Mouse (Mus musculus): ENCODE results near the gene Tmed8.
"Not testable (repeated sequence)": the region's sequence is repeated elsewhere in the genome, so short reads cannot be mapped to it uniquely, and the experiment has no call there.

Tmed8 gene

DNA sequence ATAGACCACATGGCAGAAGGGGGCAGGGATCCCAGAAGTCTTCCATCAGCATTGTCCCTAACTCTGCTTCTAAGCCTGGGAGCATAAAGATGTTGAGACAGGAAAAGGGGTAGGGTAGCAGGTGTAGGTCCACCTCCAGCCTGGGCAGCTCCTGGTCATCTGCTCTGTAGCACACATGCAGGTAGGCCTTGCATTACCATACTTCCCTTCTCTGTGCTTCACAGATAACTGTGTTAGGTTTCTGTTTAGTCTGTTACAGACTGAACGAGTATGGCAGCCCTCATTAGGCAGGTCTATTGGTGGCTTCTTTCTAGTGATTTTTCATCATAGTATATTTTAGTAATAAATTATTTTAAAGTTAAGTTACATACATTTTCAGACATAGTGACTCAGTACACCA, 39.9 kb downstream of the Tmed8 start:
- no peak for DNase-seq (ENCODE audit: low spot score in 2 of 2)

DNA sequence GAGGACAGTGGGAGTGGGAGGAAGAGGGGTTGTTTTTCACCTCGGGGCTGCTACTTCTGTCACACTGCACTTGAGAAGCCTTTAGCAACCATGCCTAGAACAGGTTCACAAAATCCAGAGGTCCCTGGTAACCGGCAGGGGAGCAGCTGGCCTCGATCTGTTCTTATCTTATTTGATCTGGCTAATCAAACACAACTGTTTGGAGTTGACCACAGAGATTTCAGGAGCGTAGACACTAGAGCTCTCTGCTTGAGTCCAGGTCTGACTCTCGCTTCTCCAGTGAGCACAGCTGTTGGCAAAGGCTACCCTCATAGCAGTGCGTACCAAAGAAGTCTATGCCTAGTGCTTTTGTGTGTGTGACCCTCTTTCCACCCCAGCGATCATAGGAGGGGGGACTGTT, 42.2 kb downstream of the Tmed8 start:
- no peak for DNase-seq (ENCODE audit: low spot score in 2 of 2)

DNA sequence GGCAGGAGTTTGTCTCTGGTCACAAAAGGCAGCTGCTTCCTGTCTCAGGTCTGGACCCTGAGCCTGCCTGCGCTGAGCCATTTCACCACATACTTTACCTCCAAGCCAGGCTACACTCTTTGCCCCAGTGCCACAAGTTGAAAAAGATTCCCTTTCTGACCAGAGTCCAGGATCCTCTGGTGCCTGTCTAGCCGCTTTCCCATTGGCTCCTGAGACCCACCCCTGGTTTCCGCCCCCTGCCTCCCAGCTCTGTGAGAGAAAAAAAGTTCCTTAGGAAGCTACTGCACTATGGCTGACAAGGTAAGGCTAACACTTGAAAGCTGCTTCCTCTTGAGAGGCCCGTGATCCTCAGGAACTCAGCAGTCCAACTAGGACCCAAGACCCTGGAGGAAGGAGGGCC, 42.9 kb downstream of the Tmed8 start:
- no peak for DNase-seq (ENCODE audit: low spot score in 2 of 2)

DNA sequence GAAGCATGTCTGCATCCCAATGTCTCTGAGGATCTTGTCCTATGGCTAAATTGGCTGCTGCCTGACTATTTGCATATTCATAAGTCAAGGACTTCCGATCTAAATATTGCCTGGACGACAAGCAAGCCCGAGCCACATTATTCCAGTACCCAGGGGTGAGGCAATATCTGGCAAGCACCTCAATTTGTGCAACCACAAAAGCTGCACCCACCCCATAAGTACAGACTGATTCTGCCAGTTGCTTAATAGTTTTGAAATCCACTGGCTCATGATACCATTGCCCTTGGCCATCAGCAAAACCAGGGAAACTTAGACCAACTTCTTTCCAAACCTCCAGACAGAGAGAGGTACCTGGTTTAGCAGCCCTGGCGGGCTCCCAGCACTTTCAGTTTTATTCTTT, 45.8 kb downstream of the Tmed8 start:
- DNase-seq (ENCODE audit: low spot score in 2 of 2), result not testable (repeated sequence)

DNA sequence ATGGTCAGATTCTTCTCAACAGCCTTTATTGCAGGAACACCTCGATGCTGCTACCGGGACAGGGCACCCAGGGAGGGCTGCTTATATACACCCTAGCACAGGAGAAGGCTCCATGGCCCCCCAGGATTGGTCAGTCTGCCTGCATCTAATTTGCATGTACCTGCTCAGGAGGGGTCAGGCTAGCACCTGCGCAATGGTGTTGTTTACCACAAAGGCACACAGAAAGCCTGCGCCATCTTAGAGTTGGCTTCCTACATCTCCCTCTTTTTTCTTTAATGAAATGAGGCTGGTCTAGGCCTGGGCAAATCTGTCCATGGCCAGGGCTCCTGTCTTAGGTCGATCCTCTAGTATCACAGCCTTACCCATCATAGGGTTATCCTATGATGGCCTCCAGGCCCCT, 50.8 kb downstream of the Tmed8 start:
- no peak for DNase-seq (ENCODE audit: low spot score in 2 of 2)

DNA sequence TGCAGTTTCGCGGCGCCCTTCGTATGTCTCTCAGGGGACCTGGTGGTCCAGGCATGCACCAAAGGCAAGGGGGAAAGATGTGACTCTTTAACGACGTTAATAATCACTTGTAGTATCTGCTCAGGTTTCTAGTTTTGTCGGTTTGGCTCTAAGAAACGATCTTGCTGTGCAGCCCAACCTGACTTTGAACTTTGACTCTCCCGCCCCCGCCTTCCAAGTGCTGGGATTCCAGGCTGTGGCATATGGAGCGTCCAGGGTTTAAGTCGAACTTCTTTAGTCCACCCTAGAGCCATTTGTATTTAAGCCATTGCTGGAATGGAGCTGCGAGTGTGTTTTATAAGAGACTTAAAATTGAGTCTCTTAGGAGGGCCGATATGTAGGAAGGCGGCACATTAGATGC, 52.1 kb downstream of the Tmed8 start:
- no peak for DNase-seq (ENCODE audit: low spot score in 2 of 2)

DNA sequence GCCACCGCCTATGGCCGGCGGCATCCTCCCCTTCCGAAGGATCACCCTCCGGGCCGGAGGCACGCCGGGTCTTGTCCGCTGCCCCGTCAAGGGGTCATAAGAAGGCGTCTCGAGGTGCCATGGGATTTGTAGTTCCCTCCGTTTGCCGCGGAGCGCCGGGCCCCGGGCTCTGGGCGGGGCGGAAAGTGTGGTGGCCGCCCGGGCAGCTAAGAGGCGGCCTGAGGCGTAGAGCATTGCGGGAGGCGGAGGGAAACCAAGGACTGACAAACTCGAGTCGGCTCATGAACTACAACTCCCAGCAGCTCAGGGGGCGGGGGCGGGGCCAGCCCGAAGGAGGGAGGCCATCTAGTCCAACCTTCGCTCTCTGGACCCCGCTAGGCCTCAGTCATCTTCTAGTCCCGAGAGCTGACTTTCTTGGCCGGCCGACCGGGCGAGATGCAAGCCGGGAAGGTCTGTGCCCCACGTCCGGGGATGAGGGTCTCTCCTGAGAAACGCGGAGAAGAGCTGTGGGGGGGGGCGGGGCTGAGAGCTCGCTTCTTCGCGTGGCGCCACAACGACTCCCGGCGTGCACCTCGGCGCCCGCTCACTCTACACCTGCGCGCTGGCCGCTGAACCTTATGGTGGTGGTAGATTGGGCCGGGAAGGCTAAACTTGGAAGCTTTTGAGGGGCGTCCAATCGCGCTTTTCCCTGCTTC, 52.7 kb downstream of the Tmed8 start, which contains the start of gene Pomt2:
Pomt2 (minus strand) TSS at position 574 of the 695 bp plus-strand sequence.
- peak; percentile 90 to 95 for DNase-seq (ENCODE audit: low spot score in 2 of 2)

DNA sequence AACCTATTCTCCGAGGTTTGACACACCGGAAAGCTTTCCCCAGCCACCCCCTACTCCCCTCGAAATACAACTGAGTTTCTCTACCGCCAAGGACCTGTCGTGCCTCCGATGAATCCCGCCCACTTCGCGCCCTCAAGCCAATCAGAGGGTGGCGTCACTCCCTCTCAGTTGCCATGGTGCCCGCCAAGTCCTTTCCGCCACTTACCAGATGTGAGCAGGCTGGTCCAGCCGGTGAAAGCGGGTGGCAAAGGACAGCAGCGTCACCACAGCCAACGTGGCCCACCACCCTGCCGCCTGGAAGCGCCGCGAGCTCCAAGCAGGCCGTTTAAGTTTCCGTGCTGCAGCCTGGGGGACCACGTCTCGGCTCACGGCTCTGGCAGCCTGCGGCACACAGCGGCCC, 53.3 kb downstream of the Tmed8 start, which contains the start of gene Gstz1:
Gstz1 (plus strand) TSS at position 200 of the 400 bp plus-strand sequence.
- DNase-seq (ENCODE audit: low spot score in 2 of 2), result peak; percentile 70 to 87

DNA sequence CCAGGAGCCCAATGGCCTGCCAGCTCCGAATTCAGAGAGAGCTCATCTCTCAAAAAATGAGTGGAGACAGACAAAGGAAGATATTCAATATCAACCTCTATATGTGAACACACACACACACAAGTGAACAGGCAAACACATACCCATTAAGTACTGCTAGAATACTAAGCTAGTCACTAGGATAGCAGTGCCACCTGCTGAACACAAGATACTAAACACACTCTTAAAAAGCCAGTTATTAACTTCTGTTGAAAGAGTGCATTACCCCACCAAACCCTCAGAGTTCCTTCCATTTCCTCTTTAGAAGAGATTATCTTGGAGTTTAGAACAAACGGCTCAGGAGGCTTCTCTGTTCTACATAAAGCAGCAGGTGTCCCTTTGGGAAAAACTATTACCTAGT, 58.1 kb downstream of the Tmed8 start:
- no peak for DNase-seq (ENCODE audit: low spot score in 2 of 2)

DNA sequence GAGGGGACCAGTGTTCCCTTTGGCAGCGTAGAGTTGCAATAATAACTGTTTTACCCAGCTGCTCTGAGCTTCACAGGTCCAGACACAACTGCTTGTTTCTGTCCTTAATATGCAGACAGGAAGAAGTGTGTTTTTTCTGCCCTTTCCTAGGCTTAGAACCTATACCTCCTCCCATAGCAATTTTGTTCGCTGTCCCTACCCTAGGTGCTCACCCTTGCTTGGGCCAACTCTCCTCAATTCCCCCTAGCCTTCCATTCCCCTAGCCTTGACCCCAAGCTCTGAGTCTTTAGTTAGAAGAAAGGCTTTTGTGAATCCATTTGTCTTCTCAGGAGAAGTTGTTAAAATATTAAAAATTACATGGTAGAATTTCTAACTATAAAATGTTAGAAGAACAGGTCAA, 61.5 kb downstream of the Tmed8 start:
- no peak for DNase-seq (ENCODE audit: low spot score in 2 of 2)

DNA sequence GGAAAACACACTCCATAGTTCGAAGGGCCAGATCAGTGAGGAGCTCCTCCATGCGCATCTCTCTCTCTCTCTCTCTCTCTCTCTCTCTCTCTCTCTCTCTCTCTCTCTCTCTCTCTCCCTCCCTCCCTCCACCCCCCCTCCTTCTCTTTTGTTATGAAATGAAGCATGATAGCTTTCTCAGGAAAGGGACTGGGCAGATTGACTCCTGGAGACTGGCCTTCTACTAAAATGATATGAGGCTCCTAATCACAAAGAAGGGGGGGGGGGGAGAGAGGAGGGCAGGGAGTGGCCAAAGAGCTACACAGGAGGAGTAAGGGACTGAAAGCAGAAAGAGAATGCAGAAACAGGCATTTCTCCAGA, 61.9 kb downstream of the Tmed8 start:
- DNase-seq (ENCODE audit: low spot score in 2 of 2), result no peak

DNA sequence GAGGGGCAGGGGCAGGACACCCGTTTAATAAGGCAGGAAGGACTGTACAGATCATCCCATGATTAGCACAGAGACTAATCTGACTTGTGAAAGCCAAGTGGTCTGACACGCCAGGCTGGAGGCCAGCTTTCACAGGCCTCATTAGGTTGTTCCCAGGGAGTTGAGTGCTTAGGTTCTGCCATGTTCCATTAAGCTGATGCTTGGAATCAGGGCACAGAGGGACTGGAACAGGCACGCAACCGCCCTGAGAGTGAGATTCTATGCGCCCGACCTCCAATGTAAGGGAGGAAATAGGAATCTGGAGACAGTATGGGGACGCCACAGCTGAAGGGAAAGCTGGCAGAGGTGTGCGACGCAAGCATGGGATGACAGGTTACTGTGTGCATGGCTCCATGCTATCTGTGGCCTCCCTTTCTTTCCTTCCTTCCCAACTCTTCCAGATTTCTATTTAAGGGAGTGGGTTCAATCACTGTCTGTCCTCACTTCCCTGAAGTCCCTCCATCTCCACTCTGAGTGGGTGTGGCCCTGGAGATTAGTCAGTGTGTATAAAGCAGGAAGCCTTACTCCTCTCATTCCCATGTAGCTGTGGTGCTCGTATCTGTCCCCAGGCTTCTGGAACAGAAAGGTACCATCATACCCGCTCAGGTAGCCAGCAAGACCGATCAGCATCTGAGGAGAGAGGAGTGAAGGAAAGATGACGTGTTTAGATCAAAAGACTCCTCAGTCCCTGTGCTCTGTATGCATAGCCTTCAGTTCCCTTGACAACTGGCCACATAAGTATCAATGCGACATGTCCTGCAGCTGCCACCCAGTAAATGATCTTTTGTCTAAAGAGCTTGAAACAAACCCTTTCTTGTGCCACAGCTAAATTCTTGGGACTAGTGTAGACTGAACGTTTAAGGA, 62.6 kb downstream of the Tmed8 start:
- no peak for DNase-seq (ENCODE audit: low spot score in 2 of 2)

DNA sequence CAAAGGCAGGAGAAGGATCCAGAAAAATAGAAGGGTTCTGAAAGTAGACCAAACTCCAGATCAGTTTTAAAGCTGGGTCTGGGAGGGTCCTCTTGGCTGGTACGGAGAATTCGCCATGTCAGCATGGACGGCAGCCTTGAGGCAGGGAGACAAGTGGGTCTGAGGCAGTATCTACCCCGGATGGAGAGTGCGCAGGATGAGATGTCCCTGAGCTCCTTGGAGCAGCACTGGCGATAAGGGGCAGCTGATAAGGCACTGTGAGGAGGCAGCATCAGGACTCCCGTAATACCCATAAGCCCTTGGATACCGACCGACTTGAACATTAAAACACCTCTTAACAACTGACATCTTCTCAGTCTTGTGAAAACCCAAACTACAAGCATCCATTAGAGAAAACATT, 67.5 kb downstream of the Tmed8 start:
- no peak for DNase-seq (ENCODE audit: low spot score in 2 of 2)

DNA sequence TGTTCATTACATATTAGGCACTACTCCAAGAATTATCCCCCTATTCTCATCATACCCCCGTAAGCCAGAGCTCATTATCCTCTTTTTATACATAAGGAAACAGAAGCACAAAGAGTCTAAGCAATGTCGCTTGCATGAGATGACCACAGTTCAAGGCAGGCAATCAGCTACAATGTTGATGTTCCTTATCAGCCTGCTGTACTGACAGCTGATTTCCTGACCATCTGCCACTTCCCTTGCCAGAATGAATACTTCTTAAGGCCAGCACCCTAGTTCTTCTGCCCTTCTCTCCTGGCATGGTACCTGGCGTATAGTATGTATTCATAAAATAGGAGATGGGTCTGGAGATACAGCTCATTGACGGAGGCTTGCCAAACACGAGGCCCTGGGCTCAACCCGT, 68.0 kb downstream of the Tmed8 start:
- DNase-seq (ENCODE audit: low spot score in 2 of 2), result no peak

DNA sequence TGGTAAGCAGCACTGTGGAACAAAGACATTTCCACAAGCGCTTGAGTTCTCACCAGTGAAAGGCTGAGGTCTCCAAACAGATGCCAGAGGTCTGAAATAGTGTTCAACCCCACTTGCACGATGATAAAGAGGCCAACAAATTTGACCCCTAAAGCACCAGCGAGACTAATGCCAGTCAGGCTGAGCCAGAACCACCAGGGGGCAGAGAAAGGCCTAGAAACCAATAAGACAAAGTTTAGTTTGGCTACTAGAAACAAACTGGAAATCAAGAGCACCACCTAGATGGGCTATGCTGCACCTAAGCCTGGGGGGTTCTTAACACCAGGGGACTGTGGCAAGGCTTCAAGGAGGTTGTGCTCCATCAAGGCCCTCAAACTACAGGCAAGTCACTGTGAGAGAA, 68.6 kb downstream of the Tmed8 start:
- no peak for DNase-seq (ENCODE audit: low spot score in 2 of 2)

DNA sequence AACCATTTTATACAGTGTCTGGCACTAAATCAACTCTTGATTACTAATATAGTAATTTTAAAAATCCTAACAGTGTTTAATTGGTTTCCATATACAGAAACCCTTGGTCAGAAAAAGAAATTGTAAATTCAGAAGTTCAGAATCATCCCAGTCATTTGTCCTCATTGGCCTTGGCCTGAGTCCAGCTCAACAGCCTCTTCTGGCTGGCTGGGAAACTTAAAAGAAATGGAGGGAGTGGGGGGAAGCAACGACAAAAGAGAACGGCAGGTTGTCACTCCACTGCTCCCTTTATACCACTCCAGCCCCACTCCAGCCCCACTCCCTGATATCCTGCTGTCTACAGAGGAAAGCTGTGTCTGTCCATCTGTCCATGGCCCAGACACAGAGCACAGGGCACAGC, 69.1 kb downstream of the Tmed8 start:
- no peak for DNase-seq (ENCODE audit: low spot score in 2 of 2)

DNA sequence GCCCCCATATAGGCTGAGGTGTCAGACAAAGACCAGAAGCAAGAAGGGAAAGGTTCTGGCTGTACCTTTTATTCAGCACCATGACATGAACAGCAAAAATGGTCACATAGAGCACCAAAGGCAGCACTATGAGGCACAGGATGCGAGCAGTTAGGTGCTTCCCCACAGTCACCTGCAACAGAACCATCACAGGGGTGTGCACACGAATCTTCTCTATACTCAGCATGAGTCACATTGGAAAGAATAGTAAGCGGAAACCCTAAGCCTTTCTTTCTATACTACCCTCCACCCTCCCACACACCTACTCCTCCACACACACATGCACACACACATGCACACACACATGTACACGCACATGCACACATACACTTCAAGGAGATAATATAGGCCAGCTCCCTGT, 70.0 kb downstream of the Tmed8 start:
- DNase-seq (ENCODE audit: low spot score in 2 of 2), result no peak

DNA sequence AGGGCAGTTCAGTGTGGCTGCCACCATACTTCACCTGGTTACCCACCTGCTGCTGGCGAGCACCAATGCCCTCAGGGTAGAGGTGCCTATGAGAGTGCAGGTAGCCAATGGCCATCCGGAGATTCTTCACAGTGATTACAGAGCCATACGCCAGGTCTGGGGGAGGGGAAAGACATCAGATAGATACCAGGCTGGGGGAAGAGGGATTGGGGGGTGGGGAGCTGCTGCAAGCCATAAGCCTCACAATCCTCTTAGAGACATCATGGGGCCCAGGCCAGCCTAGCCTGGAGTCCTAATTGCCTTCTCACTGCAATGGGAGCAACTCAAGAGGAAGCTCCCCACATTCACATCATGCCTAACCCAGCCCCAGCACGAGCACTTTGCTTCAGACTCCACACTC, 73.0 kb downstream of the Tmed8 start:
- DNase-seq (ENCODE audit: low spot score in 2 of 2), result no peak

DNA sequence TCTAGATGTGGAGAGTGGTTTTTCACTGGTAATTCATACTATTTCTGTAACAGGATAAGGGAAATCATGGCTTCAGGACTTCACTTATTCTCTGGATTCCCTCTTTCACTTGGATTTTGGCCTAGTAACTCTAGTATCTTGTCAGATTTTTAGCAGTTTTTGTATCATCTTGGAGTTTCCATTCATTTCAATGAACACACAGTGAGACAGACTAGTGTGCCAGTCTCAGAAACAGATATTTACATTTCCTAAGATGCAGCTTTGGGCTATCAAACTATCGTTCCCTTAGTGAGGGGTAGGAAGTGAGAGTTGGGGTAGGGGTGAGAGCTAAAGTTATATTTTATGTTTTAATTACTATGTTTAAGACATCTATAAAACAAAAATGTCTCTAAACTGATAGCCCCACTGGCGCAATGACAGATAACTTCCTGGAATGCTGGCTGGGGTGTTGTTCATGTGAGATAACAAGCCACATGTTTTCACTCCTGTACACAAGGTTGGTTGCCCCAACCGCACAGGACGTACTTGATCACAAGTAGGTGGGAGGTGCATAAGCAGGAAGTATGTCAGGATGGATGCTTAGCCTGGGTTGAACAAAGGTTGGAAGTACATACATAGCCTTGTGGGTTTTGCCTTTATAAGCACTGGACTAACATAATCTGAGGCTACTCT, 78.2 kb downstream of the Tmed8 start:
- no peak for DNase-seq (ENCODE audit: low spot score in 2 of 2)
